Mouse (Mus musculus): Measurements from ENCODE around the gene Ramp1.

- TF ChIP-seq NRF1 (IDR thresholded peaks at IDR 0.05; ENCODE audit: insufficient read depth, low read depth, low read length, poor library complexity, severe bottlenecking): no peak
- TF ChIP-seq POLR2A (IDR thresholded peaks at IDR 0.05; ENCODE audit: control insufficient read depth in 1 of 2, insufficient read depth in 1 of 2, low read depth in 1 of 2, low read length in 2 of 2, poor library complexity in 1 of 2): no peak
- TF ChIP-seq CTCF (IDR thresholded peaks at IDR 0.05 in 2 of 3, conservative IDR thresholded peaks at IDR 0.05 in 1 of 3; ENCODE audit: control insufficient read depth in 1 of 3, insufficient read depth in 1 of 3, low read depth in 2 of 3, low read length in 3 of 3, poor library complexity in 1 of 3, severe bottlenecking in 1 of 3): no peak
- TF ChIP-seq MAFK (IDR thresholded peaks at IDR 0.05; ENCODE audit: borderline replicate concordance, low read depth, low read length): no peak
- no peak for TF ChIP-seq POLR2AphosphoS2 (IDR thresholded peaks at IDR 0.05; ENCODE audit: low read length)
- 0 out of 2 replicates have a peak, but pooled peaks have one; percentile 45 for TF ChIP-seq JUND (IDR thresholded peaks at IDR 0.05; ENCODE audit: low read depth, low read length)
Observed at GRCm38 (mm10) chr1:91239800-91240199, 60.2 kb downstream of the Ramp1 start.
